Mouse (Mus musculus) layer of hippocampus, postnatal 14 days (tissue): ENCODE data around the gene Atr. TPM values are rescaled to one million over a fixed set of nuclear protein-coding genes. Genes with fewer than 3 reads are reported as not detected.

Experiments
- DNase-seq, 2 experiments: peaks; one replicate each; pipeline ENCODE4 v3.0.0; 2021 to 2022; ENCODE audit warnings: low spot score in 2 of 2, mixed read lengths in 1 of 2
- long read RNA-seq, 2 experiments: library from polyadenylated mRNA; stranded (forward); transcript quantifications; one replicate each; pipeline ENCODE4 v2.0.0; 2021
- total RNA-seq, 2 experiments: library from RNA; stranded (reverse); gene quantifications; 2 replicates each; pipeline ENCODE4 v1.2.3; 2021

Gene Atr
- 10 to 100 TPM; 10.9 to 11.6 TPM for total RNA-seq
- long read RNA-seq, experiment 1, full-length matches to known transcripts = 2 of 5 reads
- long read RNA-seq, experiment 1, partial matches to known transcripts = 0 of 5 reads
- long read RNA-seq, experiment 1, other reads (novel, unspliced or antisense) = 3 of 5 reads
- long read RNA-seq, experiment 2, full-length matches to known transcripts = 3 of 6 reads
- long read RNA-seq, experiment 2, partial matches to known transcripts = 1 of 6 reads
- long read RNA-seq, experiment 2, other reads (novel, unspliced or antisense) = 2 of 6 reads

DNA sequence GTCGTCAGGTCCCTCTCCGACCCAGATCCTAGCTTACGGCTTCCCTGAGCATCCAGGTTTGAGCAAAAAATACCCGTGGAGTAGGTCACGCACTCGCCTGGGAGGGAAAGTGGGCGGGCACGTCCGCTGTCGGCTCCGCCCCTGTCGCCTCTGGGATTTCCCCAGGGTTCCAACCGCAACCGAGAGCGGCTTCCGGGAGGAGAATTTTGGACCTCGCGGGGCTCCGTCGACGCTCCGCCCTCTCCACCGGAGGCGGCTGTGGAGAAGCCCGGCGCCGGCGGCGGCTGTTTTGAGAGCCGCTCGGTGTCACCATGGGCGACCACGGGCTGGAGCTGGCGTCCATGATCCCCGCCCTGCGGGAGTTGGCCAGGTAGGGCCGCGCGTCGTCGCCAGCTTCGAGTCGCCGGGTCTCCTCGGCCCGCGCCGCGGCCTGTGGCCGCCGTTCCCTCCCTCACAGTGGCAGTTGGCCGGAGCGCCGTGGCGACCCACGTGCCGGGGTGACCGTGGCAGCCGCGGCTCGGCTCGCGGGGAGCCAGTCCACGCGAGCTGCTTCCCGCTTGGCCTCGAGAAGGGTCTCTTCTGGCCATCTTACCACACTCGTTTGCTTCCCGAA lies at the start of gene Atr:
Gene Atr (plus strand): TSS at position 184 of the 613 bp plus-strand sequence.
- peak; percentile 91 to 93 for DNase-seq

DNA sequence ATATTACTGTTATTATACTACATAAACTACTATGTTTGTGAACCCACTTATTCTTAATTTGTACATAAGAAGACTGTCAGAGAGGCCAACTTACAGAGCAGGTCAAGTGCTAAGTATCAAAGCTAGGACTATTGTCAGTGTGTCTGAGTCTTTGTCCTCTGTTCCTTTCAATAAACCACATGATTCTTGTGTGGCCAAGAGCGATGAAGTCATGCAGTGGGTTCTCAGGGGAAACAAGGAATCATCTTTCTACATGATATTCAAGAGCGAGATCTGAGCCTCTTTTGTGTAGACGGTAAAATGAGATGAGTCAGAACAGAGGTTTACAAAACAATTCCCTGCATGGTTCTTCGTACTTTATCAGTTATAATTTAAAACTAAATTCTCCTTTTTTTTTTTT lies 47.8 kb upstream of the Atr start:
- DNase-seq = no peak

DNA sequence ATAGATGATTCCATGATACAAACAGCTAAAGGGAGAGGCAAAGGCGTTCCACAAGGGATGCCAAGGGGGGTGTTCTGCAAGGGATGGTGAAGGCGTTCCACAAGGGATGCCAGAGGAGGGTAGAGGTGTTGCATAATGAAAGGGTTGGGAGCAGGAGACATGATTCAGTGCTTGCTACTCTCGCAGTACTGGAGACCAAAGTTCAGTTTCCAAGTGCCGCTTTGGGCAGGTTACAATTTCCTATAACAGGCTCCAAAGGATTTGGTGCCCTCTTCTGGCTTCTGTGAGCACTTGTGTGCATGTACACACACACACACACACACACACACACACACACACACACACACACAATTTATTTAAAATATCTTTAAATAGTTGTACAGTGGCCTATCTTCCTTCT lies 45.6 kb upstream of the Atr start:
- no peak for DNase-seq

DNA sequence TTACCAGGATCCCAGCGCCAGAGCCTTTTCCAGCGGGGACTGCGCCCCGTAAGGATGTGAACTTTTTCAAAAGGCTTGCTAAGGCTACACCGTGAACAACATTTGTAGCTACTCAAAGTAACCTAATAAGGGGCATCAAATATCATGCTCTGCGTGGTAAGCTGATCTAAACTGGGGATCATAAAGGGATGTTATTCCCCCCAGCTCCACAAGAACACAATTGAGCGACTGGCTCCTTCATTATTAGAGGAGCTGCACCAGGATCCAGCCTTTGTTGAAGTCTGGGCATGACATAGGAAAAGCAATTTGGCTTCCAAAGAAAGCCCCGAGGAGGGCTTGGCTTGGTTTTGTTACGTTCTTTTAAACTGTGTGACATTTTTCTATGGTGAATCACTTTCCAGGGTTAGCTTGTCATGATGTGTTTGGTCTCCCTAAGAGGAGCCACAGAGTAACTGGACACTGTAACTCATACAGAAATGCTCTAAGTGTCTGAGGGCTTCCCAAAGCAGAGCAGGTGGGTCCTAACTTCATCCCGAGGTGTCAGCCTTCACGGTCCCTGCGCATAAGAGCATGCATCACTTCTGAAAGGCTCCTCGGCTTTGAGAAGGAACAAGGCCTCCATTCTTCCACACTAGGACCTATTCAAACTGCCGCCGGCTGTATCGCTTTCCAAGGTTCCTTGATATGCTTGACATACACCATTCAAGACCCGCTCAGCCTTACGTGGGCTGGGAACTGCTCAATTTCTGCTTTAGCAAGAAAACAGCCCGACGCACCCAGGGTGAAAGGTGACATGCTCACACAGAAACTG lies 43.5 kb upstream of the Atr start:
- DNase-seq = peak in 1 of 2 experiments; percentile 7

DNA sequence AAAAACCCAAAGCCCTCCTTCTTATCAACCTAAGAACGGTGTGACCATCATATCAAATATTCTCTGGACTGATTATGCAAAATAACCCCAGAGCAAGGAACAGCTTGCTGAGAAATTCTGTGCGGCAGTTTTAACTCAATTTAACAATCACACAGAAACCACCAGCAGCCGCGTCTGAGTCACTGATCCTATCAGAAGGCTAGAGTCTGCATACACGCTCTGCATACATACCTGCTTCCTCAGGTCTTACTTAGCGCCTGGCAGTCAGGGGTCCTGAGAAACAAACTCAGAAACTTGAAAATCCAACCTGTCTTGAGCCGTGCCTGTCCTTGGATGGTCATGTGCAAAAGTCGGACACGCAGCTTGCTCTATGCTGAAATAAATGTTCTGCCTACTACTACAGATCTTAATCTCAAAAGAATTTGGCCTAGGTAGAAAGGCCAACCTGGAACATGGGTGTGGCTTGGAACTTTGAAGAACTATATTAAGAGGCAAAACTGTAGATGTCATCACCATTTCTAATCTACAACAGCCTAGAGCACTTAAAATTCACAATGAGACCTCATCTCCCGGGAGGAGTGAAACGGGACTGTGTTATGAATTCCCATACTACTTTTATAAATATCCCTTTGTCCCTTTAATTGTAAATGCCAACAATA lies 42.3 kb upstream of the Atr start:
- no peak for DNase-seq

DNA sequence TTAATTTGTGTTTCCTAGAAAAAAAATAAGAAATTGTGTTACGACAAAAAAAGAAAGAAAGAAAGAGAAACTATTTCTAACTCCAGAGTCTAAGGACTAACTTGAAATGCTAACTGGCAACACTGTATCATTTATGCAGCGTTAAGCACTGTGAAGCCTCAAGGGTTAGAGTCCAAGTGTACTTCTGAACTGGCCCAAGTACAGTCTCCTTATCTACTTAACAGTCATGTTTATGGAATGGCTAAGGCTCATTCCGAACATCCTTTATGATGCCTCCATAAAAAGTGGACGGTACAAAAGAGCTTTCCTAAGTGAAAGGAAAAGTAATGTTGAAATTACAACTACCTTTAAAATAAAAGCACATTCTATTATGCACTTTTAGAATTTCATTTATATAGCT lies 41.7 kb upstream of the Atr start:
- DNase-seq = no peak

DNA sequence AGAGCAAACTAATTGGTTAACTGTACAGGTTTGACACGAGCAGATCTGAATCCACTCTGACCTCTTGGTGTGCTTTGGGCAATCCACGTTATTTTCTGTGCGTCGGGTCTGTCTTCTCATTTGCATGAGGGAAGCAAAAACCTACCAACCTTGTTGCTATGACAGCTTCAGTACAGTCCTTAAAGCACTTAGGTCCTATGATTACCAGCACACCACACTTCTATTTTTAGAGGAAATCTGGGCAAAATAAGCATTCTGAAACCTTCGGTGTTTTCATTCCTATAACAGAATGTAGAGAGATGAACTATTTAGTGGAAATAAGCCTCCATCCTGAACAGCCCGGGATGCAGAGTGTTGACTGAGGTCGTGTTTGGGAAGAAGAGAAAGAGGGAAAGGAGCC lies 34.9 kb upstream of the Atr start:
- no peak for DNase-seq

DNA sequence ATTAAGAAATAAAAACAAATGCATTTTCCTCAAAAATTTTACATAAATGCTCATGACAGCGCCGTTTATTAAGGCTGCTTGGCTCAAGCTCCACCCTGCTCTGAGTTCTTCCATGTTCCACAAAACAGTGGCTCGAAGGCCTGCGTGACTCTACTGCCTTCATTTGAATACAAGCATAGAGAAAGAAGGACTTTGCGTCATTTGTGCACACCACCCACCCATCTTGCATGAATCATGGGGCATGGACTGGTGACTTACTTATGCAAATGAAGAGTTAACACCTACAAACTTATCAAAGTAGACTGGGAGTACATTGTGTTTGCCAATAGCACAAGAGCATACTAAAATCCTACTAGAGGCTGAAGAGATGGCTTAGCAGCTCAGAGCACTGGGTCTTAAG lies 29.8 kb upstream of the Atr start:
- DNase-seq = no peak

DNA sequence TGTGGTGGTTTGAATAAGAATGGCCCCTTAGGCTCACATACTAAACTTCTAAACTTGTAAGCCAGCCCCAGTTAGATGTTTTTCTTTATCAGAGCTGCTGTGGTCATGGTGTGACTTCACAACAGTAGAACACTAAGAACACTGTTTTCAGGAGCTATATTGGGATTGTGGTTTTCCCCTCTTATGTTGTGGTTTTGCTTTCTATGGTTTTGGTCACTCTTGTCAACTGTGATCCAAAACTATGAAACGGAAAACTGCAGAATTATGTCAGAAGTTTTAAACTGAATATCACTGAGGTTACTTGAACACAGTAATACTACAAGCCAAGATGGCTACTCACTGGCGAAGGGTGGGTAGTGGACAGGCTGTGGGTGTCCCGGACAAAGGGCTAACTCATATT lies 24.6 kb upstream of the Atr start:
- DNase-seq = no peak

DNA sequence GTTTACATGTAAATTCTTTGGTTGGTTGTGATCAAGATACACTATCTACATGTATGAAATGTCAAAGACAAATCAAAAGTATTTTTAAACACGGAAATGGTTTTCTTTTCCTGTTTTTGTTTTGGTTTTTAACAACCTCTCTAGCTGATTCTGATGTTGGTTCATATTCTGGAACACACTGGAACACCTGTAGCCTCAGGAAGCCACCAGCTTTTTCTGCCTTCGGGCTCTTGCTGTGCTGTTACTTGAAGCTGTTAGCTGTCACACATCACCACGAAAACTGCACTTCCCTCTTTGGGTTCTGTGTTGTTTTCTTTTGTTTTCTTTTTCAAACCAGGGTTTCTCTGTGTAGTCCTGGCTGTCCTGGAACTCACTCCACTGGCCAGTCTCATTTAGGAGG lies 22.6 kb upstream of the Atr start:
- DNase-seq = no peak

DNA sequence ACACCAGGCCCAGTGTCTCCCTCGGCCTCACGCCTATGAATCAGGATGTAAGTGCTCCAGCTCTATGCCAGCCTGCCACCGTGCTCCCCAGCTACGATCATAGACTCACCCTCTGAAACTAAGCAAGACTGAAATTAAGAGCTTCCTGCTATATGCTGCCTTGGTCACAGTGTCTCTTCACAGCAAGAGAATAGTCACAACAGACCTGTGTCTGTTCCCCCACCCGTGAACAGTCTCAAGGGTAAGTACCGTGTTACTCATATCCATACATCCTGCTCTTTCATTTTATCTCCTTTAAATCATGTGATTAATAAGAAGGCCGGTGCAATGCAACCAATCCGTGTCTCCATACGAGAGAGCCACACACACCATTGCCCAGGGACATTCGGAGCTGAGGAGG lies 21.7 kb upstream of the Atr start:
- DNase-seq = no peak

DNA sequence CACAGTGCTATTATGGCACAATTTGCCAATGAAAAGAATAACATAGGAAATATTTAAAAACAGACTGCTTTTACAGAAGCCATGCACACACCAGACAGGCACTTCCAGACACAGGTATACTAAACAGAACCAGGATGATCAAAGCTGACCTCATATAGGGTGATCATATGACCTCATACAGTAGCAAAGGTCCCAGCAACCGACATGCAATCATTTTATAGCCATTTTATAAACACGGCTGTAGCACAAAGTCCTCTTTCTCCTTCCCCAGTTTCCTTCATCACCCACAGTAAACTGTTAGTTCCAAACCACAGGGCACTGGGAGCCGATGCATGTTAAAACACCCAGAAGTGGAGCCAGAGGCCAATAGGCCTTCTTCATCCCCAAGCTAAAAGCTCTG lies 18.0 kb upstream of the Atr start:
- DNase-seq = no peak

DNA sequence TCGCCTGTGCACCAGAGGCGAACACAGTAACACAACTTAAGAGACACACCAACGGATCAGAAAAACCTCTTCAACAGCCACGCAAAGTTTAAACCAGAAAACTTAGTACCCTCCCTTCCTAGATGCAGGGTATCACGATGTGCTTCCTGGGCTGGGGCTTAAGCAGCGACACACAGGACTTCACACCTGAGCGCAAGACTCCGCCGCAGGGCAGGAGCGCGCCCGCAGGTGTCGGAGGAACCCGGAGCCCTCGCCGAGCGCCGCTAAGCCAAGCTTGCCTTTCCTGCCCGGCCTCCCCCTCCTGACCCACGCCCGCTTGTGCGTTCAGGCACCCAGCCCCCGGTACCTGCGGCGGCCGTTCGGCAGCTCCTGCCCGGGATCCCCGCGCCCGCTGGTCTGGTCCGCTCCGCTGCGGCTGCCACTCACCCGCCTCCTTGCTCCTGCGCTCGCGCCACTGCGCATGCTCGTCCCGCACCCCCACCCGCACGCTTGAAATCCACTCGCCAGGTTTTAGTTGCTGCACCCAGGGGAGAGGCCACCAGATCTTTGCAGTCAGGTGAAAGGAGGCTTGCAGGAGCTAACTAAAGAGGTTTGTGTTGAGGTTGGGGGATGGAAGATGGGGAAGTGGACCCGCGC lies 12.5 kb upstream of the Atr start, which contains the start of gene Pls1:
Gene Pls1 (minus strand): TSS at position 487 of the 636 bp plus-strand sequence.
- DNase-seq = peak; percentile 90 to 92

DNA sequence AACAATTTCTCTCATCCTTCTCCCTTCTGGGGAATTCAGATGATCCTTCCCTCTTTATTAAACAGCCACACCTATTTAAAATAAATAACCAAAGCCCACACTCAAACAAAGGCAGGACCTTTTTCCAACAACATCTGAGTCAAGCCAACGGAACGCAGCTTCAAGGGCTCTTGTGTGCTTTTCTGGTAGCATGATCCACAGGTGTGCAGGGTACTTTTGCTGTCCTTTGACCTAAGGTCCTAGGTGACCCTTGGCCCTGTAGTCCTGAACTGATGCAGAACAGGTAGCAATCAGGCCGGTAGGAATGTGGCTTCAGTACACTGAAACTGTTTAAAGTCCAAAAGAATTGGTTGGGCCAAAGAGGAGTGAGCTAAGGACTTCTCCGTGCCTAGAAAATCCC lies 11.7 kb upstream of the Atr start:
- no peak for DNase-seq

DNA sequence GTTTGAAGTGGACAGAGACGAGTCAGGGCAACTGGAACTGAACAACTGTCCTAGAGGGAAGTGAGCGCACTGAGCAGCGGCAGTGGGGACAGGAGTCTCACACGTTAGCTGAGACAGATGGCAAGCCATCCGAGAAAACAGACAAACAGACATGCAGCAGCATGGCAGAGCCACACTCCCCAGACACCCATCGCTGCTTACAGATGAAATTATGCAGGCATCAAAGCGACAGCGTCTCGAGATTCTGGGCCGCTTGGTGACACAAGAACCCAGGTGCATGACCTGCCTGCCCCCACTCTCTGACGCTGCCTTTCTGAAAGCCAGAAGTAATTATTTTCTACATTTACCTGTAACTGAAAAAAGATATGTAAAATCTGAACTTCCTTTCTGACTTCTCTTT lies 5.7 kb upstream of the Atr start:
- no peak for DNase-seq

DNA sequence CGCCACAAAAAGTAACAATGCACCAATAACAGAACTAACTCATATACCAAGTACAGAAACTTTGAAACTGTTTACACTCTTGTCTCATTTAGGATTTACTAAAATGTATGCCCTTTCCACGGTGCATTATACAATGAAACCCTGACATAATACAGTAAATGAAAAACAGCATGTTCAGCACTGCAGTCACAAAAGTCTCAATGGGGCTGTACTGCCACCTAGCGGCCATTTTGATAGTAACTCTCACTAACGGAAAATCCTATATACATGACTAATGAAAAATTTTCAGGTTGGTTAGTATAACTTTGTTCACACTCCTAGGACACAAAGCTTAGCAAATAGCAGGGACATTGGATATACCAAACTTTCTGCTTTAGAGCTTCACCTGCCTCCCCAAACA lies 4.5 kb upstream of the Atr start:
- peak; percentile 68 to 81 for DNase-seq

DNA sequence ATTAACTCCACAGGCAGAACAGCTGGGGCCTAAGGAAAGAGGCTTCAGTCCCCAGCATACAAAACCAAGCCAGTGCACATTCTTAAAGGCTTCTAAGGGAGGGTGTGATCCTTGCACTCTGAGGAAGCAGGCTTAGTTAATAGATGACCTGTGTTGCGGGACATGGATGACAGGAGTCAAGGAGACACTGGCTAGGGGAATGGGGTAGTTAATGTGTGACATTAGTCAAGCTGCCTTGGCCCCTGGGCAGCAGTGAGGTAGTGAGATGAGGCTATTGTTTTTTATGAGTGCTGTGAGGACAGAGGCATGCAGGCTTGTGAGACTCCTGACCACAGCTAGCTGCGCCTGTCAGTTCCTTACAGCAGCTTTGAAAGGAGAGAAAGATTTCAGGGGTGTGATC lies 2.5 kb upstream of the Atr start:
- DNase-seq = no peak

DNA sequence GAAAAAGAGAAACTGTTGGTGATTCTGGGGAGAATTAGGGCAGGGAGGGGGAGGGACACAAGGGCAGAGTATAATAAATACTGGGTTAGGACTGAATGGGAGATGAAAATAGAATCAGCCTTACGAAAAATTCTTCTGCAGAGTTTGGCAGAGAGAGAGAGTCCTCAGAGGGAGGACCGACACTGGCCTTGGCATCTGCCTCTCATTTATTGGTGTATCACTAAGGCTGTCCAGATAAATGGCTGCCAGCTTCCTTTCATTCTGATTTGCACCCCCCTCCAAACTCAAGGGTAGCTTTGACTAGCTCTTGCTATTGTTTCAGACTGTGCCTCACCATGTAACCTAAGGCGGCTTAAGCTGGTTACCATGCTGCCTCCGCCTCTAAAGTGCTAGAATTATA lies 1.4 kb upstream of the Atr start:
- DNase-seq = no peak

DNA sequence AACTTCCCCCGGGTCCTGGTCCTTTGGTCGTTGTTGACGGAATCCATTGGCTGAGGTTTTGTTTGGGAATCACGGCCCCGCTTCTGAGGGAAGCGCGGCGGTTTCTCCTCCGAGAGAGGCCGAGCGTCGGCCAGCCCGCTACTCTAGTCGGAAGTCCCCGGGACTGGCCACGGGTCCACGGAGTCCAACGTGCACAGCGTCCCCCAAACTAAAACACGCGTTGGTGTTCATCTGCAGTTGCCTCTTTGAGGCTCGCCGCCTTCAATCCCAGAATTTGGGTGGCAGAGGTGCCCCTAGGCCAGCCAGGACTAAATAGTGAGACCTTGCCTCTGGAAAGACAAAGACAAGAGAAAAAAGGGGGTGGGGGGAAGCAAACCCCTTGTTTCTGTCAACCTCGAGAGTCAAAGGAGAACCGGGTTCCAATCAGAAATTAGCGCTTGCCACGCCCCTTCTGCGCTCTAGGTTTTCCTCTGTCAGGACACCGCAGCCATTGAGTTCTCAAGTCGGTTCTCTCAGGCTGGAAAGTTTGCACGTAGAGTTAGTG lies 702 bp downstream of the Atr start:
- no peak for DNase-seq

DNA sequence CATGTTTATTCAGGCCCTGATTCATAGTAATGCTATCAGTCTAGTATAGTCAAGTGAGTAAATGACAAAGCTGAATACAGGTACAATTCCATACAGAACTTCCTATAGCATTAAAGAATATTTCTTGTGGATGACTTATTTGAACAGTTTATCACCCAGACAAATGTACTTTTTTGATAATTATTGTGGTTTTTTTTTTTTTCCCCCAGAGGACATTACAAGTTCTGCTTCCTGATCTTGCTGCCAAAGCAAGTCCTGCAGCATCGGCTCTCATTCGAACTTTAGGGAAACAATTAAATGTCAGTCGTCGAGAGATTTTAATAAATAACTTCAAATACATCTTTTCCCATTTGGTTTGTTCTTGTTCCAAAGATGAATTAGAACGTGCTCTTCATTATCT lies 20.8 kb downstream of the Atr start:
- DNase-seq = no peak

DNA sequence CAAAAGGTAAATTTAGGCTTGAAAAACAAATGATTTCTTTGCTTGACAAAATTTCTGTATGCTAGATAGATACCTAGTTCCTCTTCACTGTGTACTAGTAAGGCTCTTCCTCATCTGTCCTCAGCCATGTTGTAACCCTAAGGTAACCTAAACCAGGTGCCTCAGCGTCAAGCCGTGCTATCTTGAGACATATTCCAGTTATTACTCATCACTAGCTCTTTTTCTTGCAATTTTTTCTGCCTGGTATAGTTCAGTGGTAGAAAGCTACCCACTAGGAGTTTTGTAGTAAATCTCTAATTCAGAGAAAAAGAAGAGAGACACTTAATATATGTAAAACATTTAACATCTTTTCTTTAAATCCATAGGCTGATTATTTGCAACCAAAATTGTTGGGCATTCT lies 25.4 kb downstream of the Atr start:
- no peak for DNase-seq
